Mouse (Mus musculus): ENCODE data around the gene Svs1. TPM values are rescaled to one million over a fixed set of nuclear protein-coding genes. Genes with fewer than 3 reads are reported as not detected.
A peak's percentile ranks its signal among the peaks of the same experiment; 100 is the strongest.
"Not testable (repeated sequence)": the region's sequence is repeated elsewhere in the genome, so short reads cannot be mapped to it uniquely, and the experiment has no call there.

Gene Svs1
- not detected for total RNA-seq (2021)

DNA sequence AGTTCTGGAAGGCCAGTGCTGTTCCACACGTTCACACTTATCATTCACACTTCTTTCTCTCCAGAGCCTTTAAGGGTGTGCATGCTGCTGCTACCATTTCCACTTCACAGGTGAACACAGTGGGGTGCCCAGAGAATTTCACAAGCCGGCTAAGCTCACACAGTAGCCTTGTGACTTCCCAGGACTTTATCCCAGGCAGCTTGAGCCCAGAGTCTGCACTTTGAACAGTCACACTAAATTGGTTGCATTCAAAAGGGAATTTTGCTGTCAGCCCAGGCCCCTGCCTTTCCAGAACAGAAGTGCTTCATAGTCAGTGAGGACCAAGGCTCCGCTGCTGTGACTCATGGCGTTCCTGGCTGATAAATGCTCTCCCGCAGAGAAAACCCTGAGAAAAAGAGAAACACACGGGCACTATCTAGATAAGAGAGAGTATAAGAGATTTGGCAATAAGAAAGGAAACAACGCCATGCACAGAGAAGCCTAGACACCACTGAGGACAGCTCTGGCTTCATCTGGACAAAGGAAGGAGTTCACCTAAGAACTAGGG lies at the start of gene Svs1:
Gene Svs1, plus strand, starts transcription at position 418 of the 547 bp plus-strand sequence.
- intact Hi-C loops (cut with DNase I), result no loop called here
- DNase-seq (ENCODE audit: extremely low spot score in 1 of 2, low spot score in 2 of 2), result no peak

DNA sequence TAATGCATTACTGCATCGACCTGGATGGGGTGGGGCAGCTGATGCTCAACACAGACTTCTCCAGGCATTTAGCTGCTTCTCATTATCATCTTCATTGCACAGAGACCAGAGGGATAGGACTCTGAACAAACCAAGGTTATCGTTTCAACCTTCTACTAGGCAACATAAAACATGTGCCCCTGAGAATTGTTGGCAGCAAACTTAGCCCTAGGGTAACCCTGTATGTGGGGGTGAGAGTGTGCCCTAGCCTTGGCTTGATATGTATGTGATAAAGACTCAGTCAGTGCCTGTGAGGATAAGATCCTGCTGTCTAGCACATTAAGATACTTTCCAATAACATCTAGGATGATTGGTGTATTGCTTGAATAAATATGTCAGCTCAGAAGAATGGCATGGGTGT lies 37.1 kb upstream of the Svs1 start:
- no peak for DNase-seq (ENCODE audit: extremely low spot score in 1 of 2, low spot score in 2 of 2)
- intact Hi-C loops (cut with DNase I), result no loop called here

DNA sequence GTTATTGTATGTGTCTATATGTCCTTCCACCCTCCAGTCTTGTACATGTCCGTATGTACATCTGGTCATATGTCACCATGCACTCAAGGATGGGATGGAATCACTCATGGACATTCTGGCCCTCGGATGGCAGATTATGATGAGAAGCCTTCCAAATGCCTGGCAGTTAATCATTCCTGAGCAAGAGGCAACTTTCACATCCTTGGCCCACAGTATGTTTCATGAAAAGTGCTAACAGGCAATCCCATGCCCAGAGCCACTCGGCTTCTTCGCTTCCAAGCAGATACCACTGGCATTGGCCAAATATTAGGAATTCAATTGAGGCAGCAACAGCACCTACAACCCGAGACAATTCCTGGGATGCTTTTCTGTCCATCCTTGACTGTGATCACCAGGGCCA lies 36.0 kb upstream of the Svs1 start:
- intact Hi-C loops (cut with DNase I), result loop anchor here (10.0 kb wide), 1 partner anchor 206 kb away; the partner anchor contains the start of gene Gimap5
- DNase-seq (ENCODE audit: extremely low spot score in 1 of 2, low spot score in 2 of 2), result no peak

DNA sequence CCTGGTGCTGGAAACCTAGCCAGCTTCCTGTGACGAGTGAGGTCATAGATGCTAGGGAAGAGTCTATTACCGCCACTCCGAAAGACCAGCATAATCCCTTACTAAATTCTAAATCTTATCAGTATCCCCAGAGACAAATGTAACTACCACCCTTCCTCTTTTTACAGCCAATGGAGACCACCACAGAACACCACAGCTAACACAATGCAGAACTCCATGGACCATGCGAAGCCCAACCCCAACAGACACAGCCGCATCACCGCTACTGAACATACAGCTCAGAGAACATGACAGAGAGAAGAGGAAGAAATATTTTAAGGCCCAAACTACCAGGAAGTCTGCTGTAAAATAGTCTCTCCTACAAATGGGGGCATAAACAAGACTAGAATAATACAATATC lies 35.0 kb upstream of the Svs1 start:
- intact Hi-C loops (cut with DNase I), result loop anchor here (10.0 kb wide), 1 partner anchor 207 kb away; the partner anchor contains the start of gene Gimap5

DNA sequence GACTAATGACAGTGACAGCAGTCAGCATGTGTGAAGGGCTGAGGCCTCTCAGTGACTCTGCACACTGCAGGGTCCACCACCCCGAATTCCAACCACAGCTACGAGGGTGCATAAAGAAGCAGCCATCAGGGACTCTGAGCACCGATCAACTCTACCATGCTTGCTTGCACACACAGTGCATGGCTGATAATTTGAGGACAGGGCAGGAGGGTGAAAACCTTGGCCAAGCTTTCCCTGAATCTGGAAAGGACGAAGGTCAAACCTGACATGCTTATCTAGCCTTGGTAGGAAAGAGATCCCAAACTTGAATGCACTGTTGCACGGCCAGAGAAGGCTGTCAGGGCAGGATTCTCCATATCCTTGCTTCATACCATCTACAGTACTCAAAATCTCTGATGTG lies 33.4 kb upstream of the Svs1 start:
- intact Hi-C loops (cut with DNase I), result loop anchor here (10.0 kb wide), 1 partner anchor 208 kb away; the partner anchor contains the start of gene Gimap5
- DNase-seq (ENCODE audit: extremely low spot score in 1 of 2, low spot score in 2 of 2), result no peak

More for the DNA sequence above, 35.0 kb upstream of the Svs1 start:
- DNase-seq (ENCODE audit: extremely low spot score in 1 of 2, low spot score in 2 of 2), result no peak

DNA sequence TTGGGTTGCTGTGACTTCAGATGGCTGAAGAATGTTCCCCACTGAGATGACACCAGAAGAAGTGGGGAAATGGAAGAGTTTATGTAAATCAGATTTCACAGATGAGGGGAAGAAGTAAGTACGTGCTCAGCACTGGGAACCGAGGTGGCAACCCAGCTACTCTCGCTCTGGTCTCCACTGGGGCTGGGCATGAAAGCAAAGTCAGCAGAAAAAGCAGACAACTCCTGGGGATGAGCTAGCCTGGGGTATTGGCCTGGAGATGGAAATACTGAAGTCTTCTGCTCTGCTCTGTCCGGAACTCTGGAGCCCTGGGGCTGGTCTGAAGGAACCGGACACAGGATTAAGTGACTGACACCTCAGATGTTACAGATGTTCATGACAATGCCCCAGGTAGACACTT lies 32.5 kb upstream of the Svs1 start:
- intact Hi-C loops (cut with DNase I), result loop anchor here (10.0 kb wide), 1 partner anchor 209 kb away; the partner anchor contains the start of gene Gimap5

DNA sequence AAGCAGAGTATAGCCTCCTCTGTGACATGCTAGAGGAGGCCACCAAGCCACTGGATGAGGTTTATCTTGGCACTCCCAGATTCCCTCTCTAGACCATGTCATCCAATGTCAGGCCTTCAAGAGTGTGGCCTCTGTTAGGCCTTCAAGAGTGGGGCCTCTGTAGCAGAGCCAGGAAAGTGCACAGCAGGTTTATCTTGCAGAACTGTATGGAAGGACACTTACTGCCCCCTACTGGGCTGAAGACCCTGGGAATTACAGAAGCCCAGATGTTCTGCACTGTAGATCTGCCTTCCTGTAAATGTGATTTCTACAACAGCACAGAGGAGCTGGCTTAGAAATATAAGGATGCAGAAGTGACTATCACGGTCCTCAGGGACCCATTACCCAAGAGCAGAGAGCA lies 31.7 kb upstream of the Svs1 start:
- intact Hi-C loops (cut with DNase I), result loop anchor here (5.0 to 10.0 kb wide), 3 partner anchors 210 to 778 kb away; partner anchors contain the start of genes Gimap5 and Gimap8

More for the DNA sequence above, 32.5 kb upstream of the Svs1 start:
- no peak for DNase-seq (ENCODE audit: extremely low spot score in 1 of 2, low spot score in 2 of 2)

DNA sequence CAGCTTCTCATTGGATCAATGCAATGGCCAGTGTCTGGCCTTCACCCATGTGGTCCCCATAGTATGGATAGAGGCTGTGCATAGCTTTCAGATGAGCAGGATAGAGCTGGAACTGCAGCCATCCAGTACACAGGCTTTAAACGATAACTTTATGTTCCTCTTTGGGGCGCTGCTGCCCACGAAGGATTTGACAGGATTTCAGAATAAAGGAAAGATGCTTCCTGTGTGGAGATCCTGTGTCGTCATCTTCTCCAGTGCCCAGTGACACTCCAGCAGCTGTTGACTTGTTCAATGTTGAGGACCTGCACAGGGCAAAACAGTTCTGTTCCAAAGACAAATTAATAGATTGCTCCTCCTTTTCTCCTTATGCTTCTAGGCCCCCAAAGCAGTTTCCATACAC lies 29.9 kb upstream of the Svs1 start:
- intact Hi-C loops (cut with DNase I), result loop anchor here (2.0 to 10.0 kb wide), 4 partner anchors 96 to 779 kb away; partner anchors contain the start of genes Gimap5 and Gimap8
- DNase-seq (ENCODE audit: extremely low spot score in 1 of 2, low spot score in 2 of 2), result no peak

More for the DNA sequence above, 31.7 kb upstream of the Svs1 start:
- peak; percentile 15 to 57 for DNase-seq (ENCODE audit: extremely low spot score in 1 of 2, low spot score in 2 of 2)

DNA sequence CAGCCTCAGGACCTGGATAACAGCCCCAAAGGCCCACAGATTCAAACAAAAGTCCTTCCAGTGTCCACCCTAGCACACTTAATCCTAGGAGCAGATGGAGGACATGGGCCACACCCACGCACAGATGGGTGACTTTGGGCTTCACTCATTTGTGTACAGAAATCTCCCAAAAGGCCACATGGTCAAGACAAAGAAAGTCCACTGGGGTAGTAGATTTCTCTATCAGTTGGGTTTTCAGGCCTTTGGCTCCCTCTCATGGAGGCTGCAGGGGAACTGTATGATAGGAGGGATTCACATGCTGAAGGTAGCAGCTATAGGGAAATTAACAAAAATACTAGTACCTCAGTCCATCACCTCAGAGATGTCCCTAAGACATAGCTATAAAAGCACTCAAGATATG lies 28.6 kb upstream of the Svs1 start:
- intact Hi-C loops (cut with DNase I), result loop anchor here (2.0 to 10.0 kb wide), 4 partner anchors 141 to 781 kb away; partner anchors contain the start of genes Gimap5 and Gimap8
- peak; percentile 30 to 34 for DNase-seq (ENCODE audit: extremely low spot score in 1 of 2, low spot score in 2 of 2)

DNA sequence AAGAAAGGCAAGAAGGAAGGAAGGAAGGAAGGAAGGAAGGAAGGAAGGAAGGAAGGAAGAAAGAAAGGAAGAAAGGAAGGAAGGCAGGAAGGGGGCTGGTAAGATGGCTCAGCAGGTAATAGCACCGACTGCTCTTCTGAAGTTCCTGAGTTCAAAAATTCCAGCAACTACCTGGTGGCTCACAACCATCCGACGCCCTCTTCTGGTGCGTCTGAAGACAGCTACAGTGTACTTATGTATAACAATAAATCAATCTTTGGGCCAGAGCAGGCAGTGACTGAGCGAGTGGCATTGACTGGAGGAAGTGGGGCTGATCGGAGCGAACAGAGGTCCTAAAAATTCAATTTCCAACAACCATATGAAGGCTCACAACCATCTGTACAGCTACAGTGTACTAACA lies 27.5 kb upstream of the Svs1 start:
- DNase-seq (ENCODE audit: extremely low spot score in 1 of 2, low spot score in 2 of 2), result not testable (repeated sequence)
- intact Hi-C loops (cut with DNase I), result loop anchor here (2.0 to 10.0 kb wide), 4 partner anchors 142 to 782 kb away; partner anchors contain the start of genes Gimap5 and Gimap8

DNA sequence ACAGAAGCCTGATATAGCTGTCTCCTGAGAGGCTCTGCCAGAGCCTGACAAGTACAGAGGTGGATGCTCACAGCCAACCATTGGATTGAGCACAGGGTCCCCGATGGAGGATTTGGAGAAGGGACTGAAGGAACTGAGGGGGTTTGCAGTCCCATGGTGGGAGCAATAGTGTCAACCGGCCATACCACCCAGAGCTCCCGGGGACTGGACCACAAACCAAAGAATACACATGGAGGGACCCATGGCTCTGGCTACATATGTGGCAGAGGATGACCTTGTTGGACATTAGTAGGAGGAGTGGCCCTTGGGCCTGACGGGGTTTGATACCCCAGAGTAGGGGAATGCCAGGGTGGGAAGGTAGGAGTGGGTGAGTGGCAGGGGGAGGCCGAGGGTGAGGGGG lies 20.0 kb upstream of the Svs1 start:
- DNase-seq (ENCODE audit: extremely low spot score in 1 of 2, low spot score in 2 of 2); intact Hi-C loops (cut with DNase I): not testable (repeated sequence)

DNA sequence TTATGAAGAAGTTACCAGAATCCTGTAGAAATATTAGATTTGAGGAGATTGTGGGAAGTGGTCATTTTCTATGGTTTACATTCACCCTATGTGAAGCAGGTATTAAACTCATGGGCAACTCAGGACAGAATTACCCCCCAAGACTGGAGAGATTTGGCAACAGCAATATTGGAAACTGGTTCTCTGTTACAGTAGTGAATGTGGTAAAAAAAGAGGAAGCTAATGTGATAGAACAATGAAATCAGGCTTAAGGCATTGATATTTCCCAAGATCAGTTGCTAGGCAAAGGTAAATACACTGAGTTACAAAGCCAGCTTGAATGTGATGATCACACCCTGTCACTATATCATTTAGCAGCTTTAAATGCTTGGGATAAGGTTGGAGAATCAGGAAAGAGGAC lies 18.8 kb upstream of the Svs1 start:
- no peak for DNase-seq (ENCODE audit: extremely low spot score in 1 of 2, low spot score in 2 of 2)

DNA sequence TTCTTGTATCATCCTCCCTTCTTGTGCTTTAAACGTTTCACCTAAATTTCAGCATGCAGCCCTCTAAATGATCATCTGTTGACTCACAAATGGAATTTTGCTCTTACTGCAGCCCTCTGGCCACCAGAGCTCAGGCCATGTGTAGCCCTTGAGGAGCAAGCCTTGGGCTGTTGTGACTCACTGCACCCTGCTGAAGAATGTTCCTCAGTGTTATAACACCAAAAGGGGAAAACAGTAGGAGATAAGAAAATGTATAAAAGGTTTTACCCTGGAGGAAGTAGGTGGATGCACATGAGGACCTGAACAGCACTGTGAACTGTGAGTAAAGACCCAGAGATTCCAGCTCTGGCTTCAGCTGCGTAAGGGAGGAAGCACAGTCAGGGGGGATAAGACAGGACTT lies 12.0 kb upstream of the Svs1 start, which contains the start of gene Doxl2:
Gene Doxl2, plus strand, starts transcription at position 301 of the 400 bp plus-strand sequence.
- no peak for DNase-seq (ENCODE audit: extremely low spot score in 1 of 2, low spot score in 2 of 2)
- intact Hi-C loops (cut with DNase I), result no loop called here

More for the DNA sequence above, 18.8 kb upstream of the Svs1 start:
- intact Hi-C loops (cut with DNase I), result no loop called here

DNA sequence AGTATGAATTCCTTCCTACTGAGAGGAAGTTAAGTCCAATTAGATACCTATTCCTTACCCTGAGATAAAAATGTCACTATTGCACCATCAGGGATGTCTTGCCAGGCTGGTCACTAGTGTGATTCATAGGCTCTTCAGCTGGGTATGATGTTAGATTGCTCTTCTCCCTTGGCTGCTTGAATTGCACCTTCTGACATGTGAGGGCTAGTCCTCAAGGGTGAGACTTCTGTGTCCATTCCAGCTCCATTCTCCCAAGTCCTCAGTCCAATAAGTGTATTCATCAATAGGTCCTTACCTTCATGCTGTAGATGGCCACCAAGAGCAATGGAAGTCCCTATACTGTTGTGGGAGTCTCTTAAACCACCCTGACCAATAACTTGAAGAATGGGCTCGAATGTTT lies 7.0 kb upstream of the Svs1 start:
- DNase-seq (ENCODE audit: extremely low spot score in 1 of 2, low spot score in 2 of 2), result no peak
- intact Hi-C loops (cut with DNase I), result no loop called here

DNA sequence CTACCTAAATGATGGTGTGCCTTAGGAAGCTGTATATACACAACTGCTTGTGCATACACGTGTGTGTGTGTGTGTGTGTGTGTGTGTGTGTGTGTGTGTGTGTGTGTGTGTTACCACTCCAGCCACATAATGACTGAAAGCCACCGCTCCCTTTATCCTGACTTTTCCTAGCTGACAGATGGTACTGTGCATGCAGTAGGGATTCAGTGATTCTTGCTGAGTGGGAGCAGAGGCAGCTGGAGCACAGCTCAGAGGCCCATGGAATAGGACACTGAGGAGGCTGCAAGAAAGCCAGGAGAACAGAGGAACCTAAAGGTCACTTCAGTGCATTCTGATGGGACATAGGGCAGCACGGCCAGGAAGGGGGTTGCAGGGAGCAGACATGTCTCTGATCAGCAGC lies 4.4 kb upstream of the Svs1 start:
- peak in 1 of 2 experiments; percentile 6 for DNase-seq (ENCODE audit: extremely low spot score in 1 of 2, low spot score in 2 of 2)
- intact Hi-C loops (cut with DNase I), result no loop called here

DNA sequence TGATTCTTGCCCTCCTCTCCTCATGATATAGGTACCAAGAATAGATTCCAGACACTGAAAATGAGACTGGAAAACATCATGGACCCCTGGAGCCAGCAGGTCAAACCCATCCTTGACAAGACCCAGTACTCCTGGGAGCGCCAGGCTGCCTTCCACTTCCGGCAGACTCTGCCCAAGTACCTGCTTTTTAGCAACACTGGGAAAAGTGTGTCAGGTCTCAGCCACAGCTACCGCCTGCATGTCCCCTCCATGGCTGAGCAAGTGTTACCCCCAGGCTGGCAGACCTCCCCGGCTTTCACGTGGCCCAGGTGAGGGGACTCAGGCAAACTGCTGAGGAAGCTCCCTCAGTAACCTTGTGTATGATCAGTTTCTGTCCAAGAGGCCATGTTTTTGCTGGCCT lies 3.3 kb downstream of the Svs1 start:
- no peak for DNase-seq (ENCODE audit: extremely low spot score in 1 of 2, low spot score in 2 of 2)
- intact Hi-C loops (cut with DNase I), result no loop called here

DNA sequence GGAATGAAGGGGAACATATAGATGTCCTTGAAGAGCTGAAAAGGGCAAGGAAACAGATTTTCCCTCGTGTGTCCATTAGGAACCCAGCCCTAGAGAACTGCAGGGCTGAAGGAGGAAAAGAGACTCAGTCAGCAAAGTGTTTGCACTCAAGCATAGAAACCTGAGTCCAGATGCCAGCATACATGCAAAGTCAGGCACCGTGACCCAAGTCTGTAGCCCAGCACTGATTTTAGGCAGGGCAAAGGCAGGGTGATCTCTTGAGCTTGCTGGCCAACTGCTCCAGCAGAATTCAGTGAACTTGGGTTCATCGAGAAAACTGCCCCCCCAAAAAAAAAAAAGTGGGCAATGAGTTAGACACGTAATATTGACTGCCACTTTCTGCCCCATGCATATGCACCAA lies 5.3 kb downstream of the Svs1 start:
- no peak for DNase-seq (ENCODE audit: extremely low spot score in 1 of 2, low spot score in 2 of 2)
- intact Hi-C loops (cut with DNase I), result no loop called here

DNA sequence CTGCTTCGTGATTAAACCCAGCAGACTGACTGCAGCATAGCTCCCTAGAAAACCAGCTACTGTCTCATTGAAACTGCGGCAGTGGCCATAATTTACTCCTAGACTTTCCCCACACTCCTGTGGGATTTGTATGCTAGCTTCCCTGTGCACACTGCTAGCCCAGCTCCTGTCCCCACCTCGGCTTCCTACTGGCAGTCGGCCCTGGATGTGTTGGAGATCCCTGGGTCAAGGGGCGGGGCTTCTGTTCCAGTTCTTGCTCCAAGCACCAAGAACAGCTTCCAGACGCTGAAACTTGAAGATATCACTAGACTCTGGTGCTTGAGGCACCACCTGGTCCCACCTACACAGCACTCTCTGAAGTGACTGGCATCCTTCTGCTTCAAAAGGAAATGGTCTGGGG lies 11.5 kb downstream of the Svs1 start:
- intact Hi-C loops (cut with DNase I), result no loop called here
- DNase-seq (ENCODE audit: extremely low spot score in 1 of 2, low spot score in 2 of 2), result peak in 1 of 2 experiments; percentile 27

DNA sequence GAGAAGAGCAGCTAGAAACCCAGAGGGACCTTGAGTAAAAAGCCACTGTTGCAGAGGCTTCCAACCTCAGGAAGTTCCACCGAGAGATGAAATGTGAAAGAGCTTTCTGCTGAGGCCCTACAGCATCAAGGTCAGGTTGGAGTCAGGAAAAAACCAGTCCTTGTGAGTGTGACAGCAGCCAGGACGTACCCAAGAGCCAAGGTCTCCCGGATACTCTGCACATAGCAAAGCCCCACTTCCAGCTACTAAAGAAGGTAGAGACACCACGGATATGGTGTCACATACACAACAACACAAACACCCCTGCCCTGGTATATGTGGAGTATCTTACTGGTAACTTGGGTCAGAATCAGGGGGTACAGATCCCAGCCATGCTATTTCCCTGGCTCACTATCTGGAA lies 12.1 kb downstream of the Svs1 start:
- DNase-seq (ENCODE audit: extremely low spot score in 1 of 2, low spot score in 2 of 2), result no peak
- intact Hi-C loops (cut with DNase I), result no loop called here

DNA sequence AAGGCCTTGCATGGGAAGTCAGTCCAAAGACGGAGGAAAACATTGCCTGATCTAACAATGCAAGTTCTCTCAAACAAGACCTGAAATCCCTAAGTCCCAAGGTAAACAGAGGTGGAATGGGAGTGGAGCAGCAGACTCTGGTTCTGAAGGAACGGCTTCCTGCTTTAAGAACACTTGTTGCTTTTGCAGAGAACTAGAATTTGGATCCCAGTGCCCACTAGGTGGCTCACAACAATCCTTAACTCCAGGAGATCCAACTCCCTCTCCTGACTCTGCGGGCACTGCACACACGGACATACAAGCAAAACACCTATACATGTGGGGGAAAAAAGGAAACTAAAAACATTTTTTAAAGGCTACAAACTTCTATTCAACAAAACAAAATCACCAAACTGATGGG lies 16.7 kb downstream of the Svs1 start:
- intact Hi-C loops (cut with DNase I), result no loop called here
- no peak for DNase-seq (ENCODE audit: extremely low spot score in 1 of 2, low spot score in 2 of 2)
